Mouse (Mus musculus) MEL (cell line): ENCODE data around the gene Ccr6.

Experiments
- CHD1 ChIP-seq: IDR thresholded peaks from 2 replicates; pipeline ENCODE4 v1.6.1; 2012; ENCODE audit warnings: low read depth, mild to moderate bottlenecking, inconsistent platforms, low read length, improper control_type of control experiment
- CTCF ChIP-seq, 3 experiments: IDR thresholded peaks in 2 of 3; conservative IDR thresholded peaks in 1 of 3; 2 replicates each; pipeline ENCODE4 v1.5.1; 2011 to 2012; ENCODE audit warnings: low read length in 3 of 3, low read depth in 2 of 3, mild to moderate bottlenecking in 2 of 3, improper control_type of control experiment in 1 of 3, inconsistent platforms in 1 of 3, mixed read lengths in 1 of 3, moderate library complexity in 1 of 3; ENCODE audit not compliant: control insufficient read depth in 1 of 3, insufficient read depth in 1 of 3, poor library complexity in 1 of 3, severe bottlenecking in 1 of 3
- GABPA ChIP-seq: IDR thresholded peaks from 2 replicates; pipeline ENCODE4 v1.6.1; 2012; ENCODE audit warnings: low read depth, mild to moderate bottlenecking, inconsistent platforms, low read length, improper control_type of control experiment, moderate library complexity
- GATA1 ChIP-seq: IDR thresholded peaks from 2 replicates; pipeline ENCODE4 v1.6.1; 2011; ENCODE audit warnings: low read depth, low read length, improper control_type of control experiment
- JUND ChIP-seq: IDR thresholded peaks from 2 replicates; pipeline ENCODE4 v1.6.1; 2011; ENCODE audit warnings: low read depth, mild to moderate bottlenecking, improper control_type of control experiment, low read length
- MAFK ChIP-seq: IDR thresholded peaks from 2 replicates; pipeline ENCODE4 v1.6.1; 2011; ENCODE audit warnings: low read depth, mild to moderate bottlenecking, low read length, improper control_type of control experiment, borderline replicate concordance
- POLR2A ChIP-seq, 2 experiments: IDR thresholded peaks; 2 replicates each; pipeline ENCODE4 v1.6.1; 2011 to 2012; ENCODE audit warnings: low read length in 2 of 2, mild to moderate bottlenecking in 2 of 2, control low read depth in 1 of 2, improper control_type of control experiment in 1 of 2, low read depth in 1 of 2, moderate library complexity in 1 of 2; ENCODE audit not compliant: control insufficient read depth in 1 of 2, insufficient read depth in 1 of 2, poor library complexity in 1 of 2
- RAD21 ChIP-seq: IDR thresholded peaks from 2 replicates; pipeline ENCODE4 v1.6.1; 2011; ENCODE audit warnings: mild to moderate bottlenecking, low read depth, low read length, improper control_type of control experiment
- TCF12 ChIP-seq: IDR thresholded peaks from 2 replicates; pipeline ENCODE4 v1.6.1; 2014; ENCODE audit warnings: low read depth, mild to moderate bottlenecking, inconsistent platforms, low read length, improper control_type of control experiment, moderate library complexity
- USF1 ChIP-seq: IDR thresholded peaks from 2 replicates; pipeline ENCODE4 v1.6.1; 2014; ENCODE audit warnings: low read depth, mild to moderate bottlenecking, inconsistent platforms, low read length, improper control_type of control experiment, moderate library complexity

DNA sequence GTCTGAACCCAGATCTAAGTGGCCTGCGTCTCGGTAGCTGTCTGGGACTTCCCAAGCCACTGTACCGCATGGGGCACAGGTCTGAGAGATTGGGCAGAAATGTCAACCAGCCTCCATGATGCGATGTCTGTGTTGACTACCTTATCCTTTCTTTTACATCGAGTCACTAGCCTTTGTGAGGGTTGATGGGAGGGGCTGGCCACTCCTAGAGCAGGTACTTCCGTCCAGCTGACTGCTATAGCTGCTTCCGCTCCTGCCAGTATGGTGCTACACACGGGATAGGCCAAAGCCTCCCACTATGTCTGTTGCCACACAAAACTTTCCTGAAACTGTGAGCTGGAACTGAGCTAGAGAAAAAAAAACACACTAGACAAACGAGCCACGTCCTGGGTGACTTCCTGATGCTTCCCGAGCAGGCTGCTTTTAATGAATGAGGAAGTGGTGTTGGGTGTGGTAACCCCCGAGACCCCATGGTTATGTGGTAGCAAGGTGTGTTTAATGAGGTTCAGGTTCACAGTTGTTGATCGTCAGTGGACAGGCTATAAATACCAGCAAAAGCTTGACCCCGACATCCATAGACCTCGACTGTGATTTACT is 2.1 kb upstream of the Ccr6 start:
- TF ChIP-seq CTCF (IDR thresholded peaks at IDR 0.05 in 2 of 3, conservative IDR thresholded peaks at IDR 0.05 in 1 of 3; ENCODE audit: control insufficient read depth in 1 of 3, insufficient read depth in 1 of 3, low read depth in 2 of 3, low read length in 3 of 3, poor library complexity in 1 of 3, severe bottlenecking in 1 of 3) (no peak), POLR2A (IDR thresholded peaks at IDR 0.05; ENCODE audit: control insufficient read depth in 1 of 2, insufficient read depth in 1 of 2, low read depth in 1 of 2, low read length in 2 of 2, poor library complexity in 1 of 2) (no peak), CHD1 (no peak), TCF12 (no peak), RAD21 (no peak), GABPA (no peak), GATA1 (no peak), MAFK (no peak), JUND (no peak), USF1 (no peak)
